Mouse (Mus musculus) gastrocnemius, postnatal 4 days (tissue): ENCODE data around the gene Med26. TPM values are rescaled to one million over a fixed set of nuclear protein-coding genes. Genes with fewer than 3 reads are reported as not detected.

ENCODE experiments used
- DNase-seq, 2 experiments: peaks; one replicate each; pipeline ENCODE4 v3.0.0; 2021 to 2022; ENCODE audit warnings: low spot score in 2 of 2, mixed read lengths in 2 of 2
- long read RNA-seq, 2 experiments: library from polyadenylated mRNA; stranded (forward); transcript quantifications; one replicate each; pipeline ENCODE4 v2.0.0; 2021
- total RNA-seq, 2 experiments: library from RNA; stranded (reverse); gene quantifications; 2 replicates each; pipeline ENCODE4 v1.2.3; 2021

Gene Med26
- total RNA-seq, result 1 to 10 TPM; 9.4 to 9.8 TPM
- long read RNA-seq, experiment 1, transcript Med26-201 (3 exons, 2,997 nt), result major isoform, 6 of 14 reads
- long read RNA-seq, experiment 1, partial matches to known transcripts, result 0 of 14 reads
- long read RNA-seq, experiment 1, other reads (novel, unspliced or antisense), result 8 of 14 reads
- long read RNA-seq, experiment 2, partial matches to known transcripts, result 0 of 6 reads
- long read RNA-seq, experiment 2, other reads (novel, unspliced or antisense), result 2 of 6 reads

- peak; percentile 97 to 98 for DNase-seq
Measured at GRCm38 (mm10) chr8:72547802-72548643, at the start of gene Med26. Gene Med26 (minus strand): TSS chr8:72548270.

DNA sequence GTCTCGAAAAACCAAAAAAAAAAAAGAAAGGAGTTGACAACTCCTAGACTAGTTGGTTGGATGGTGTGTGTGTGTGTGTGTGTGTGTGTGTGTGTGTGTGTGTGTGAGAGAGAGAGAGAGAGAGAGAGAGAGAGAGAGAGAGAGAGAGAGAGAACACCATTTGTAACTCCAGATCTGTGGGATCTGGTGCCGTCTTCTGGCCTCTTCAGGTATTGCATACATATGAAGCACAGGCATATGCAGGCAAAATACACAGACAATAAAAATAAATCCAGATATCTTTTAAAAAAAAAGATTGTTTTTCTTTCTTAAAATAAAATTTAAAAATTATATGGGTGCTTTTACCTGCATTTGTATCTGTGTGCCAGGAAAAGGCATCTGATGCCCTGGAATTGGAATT lies 42.1 kb upstream of the Med26 start:
- peak in 1 of 2 experiments; percentile 45 for DNase-seq

DNA sequence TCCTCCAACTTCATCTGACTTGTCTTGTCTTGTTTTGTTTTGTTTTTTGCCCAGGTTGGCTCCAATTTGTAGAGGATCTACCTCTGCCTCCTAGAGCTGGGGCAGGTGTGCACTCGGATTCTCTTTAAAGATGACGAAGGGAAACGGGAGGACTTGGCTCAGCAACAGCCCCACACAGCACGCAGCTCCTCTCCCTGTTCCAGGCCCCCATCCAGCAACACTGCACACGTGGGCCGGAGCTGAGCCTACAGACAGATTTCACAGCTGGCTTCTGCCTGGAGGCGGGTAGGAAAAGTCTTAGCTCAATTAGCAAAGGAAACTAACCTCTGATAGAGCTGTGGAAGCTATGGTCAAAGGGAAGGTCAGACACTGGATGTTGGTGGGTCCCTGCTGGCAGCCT lies 41.2 kb upstream of the Med26 start:
- peak in 1 of 2 experiments; percentile 55 for DNase-seq

- no peak for DNase-seq
Measured at GRCm38 (mm10) chr8:72588865-72589264, 40.8 kb upstream of the Med26 start.

DNA sequence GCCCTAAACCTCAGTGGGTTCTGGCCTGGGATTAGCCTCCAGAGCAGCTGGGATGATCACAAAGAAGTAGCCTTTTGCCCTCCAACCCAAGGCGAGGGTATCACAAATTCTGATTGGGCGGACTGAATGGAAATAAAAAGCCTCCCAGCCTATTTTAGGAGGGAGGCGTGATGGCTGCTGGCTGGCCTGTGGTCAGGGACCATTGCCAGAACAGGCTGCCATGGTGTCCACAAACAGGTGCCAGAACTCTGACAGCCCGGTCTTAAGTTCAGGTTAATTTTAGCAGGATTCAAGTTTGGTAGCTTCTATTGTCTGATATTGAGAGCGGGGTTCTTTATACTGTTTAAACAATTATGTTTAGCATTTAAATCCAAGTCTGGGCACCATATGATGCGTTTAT lies 39.7 kb upstream of the Med26 start:
- DNase-seq, result peak in 1 of 2 experiments; percentile 45

- no peak for DNase-seq
Measured at GRCm38 (mm10) chr8:72584390-72584789, 36.3 kb upstream of the Med26 start.

DNA sequence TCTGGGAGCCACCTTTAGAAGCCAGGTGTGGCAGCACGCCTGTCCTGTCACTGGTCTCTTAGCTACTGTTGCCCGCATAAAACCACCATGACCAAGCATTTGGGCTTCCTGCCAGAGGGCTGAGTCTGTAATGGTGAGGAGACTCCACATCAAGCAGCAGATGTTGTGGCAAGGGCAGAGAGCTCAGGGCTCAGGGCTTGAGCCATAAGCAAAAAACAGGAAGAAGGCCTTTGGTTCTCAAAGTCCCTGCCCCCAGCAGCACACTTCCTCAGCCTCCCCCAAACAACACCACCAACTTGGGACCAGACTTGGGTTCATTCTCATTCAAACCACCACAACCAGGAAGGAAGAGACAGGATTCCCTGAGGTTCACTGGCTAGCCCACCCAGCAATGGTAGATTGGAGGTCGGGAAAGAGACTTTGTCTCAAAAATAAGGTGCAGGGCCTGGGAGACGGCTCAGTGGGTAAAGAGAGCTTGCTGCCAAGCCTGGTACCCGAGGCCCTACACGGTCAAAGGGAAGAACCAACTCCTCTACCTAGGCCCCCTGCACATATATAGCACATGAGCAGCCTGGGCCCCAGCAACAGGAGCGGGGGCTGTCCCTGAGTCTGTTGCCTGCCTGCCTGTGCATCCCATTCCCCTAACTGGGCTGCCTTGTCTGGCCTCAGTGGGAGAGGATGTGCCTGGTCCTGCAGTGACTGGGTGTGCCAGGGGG lies 35.1 kb upstream of the Med26 start:
- peak in 1 of 2 experiments; percentile 76 for DNase-seq

- no peak for DNase-seq
Measured at GRCm38 (mm10) chr8:72579374-72579773, 31.3 kb upstream of the Med26 start.

DNA sequence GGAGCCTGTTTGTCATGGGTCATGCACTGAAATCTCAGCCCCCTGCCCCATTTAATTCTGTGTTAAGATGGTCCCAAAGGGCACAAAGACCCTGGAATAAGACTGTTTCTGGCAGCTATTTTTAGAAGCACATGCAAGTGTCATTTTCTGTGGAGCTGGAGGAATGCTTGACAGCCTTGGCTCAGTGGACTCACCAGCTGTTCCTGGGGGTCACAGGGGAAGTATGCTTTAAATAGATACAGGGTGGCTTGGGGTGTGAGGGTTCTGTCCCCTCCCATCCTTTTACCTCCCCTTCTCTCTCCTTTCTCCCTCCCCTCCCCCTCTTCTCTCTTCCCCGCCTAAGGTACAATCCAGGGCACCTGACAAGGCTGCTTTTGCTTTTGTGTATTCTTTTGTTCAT lies 29.9 kb upstream of the Med26 start:
- no peak for DNase-seq

GRCm38 (mm10) chr8:72577266-72577665 lies 29.2 kb upstream of the Med26 start:
- DNase-seq, result no peak

- DNase-seq, result no peak
Measured at GRCm38 (mm10) chr8:72575915-72576314, 27.8 kb upstream of the Med26 start.

- DNase-seq, result no peak
Measured at GRCm38 (mm10) chr8:72573450-72573849, 25.4 kb upstream of the Med26 start.

DNA sequence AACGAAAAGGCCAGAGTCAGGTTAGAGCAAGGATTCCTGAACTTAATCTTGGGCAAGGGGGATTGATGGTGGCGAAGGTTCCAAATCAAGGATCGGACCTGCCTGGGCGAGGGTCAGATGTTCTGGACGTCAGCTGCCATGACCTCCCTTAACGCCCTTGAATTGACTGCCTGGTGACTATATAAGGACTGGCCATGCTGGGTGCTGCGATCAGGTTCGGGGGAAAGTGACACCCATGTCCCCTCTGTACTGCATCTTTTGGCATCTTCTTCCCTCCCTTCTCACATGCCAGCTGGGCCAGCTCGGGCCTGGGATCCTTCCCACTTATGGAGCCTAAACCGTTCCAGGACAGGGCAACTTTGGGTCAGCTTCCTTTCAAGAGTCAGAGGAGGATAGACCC lies 24.4 kb upstream of the Med26 start:
- peak in 1 of 2 experiments; percentile 42 for DNase-seq

DNA sequence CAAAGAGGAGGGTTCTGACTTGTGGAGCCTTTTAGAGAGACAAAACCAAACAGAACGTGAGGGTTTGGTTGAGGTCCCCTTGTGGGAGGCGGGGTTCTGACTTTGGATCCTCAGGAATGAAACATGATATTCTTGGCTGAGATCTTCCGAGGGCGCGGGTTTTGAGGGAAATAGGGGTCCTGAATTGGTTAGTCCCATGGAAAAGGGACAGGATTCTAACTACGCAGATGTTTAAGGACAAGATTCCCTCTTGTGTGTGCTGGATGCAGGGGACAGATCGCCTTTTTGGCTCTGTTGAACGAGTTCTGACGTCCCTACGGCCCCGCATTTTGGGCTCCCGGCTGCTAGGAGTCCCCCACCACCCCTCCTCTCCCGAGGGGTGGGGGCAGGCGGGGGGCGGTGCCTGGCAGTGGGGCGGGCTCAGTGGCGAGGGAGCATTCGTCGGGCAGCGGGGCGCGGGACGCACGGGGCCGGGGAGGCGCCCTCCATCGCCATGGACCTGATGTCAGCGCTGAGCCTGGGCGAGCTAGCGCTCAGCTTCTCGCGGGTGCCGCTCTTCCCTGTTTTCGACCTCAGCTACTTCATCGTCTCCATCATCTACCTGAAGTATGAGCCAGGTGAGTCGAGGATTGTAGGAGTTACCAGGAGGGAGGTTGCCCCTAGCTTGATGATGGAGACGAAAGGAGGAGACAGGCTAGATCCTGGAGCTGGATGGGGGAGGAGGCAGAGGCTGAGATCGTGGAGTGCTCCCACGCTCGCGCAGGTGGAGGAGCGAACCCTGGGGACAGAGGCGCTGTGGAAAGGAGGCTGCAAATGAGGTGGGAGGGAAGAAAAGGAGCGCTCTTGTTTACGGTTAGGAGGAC lies 23.8 kb upstream of the Med26 start, which contains the start of gene Tmem38a:
TSS of gene Tmem38a (plus strand) at position 445 of the 863 bp plus-strand sequence.
- DNase-seq, result peak; percentile 77 to 83

- peak; percentile 94 to 97 for DNase-seq
Measured at GRCm38 (mm10) chr8:72570633-72571610, 22.9 kb upstream of the Med26 start, which contains the start of gene Smim7. Gene Smim7 (minus strand): TSS chr8:72571088.

DNA sequence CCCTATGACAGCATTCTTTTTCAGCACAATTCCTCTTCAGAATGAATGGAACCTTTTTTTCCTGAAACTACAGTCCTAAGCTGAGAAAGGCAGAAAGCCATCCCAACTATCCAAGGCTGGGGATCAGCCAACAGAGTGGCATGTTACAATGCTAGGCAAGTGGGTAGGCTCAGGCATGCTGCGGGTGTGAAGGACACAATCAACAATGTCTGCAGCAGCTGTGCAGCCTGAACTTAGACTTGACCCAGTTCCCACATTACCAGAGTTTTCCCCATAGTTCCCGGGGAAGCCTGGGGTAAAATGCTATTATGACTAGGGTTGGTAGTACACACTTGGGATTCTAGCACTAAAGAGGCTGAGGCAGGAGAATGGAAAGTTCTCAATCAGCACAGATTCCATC lies 17.9 kb upstream of the Med26 start:
- DNase-seq, result no peak

- DNase-seq, result no peak
Measured at GRCm38 (mm10) chr8:72561111-72561689, 13.1 kb upstream of the Med26 start.

- no peak for DNase-seq
Measured at GRCm38 (mm10) chr8:72555770-72556169, 7.7 kb upstream of the Med26 start.

GRCm38 (mm10) chr8:72549314-72549892 lies 1.3 kb upstream of the Med26 start:
- no peak for DNase-seq
